Mouse (Mus musculus): ENCODE measurements around the gene Mybl2. TPM values are rescaled to one million over a fixed set of nuclear protein-coding genes. Genes with fewer than 3 reads are reported as not detected.
"Not testable (repeated sequence)": the region's sequence is repeated elsewhere in the genome, so short reads cannot be mapped to it uniquely, and the experiment has no call there.

Gene Mybl2
- total RNA-seq (2017) = 0.86 and 4.0 TPM in 2 replicates

GRCm38 (mm10) chr2:163054335-163054840, at the start of gene Mybl2:
Mybl2 (plus strand) TSS chr2:163054687.
- ATAC-seq (ENCODE audit: extremely low read depth, insufficient number of reproducible peaks, low FRiP score, poor library complexity, severe bottlenecking) = peak; percentile 97

DNA sequence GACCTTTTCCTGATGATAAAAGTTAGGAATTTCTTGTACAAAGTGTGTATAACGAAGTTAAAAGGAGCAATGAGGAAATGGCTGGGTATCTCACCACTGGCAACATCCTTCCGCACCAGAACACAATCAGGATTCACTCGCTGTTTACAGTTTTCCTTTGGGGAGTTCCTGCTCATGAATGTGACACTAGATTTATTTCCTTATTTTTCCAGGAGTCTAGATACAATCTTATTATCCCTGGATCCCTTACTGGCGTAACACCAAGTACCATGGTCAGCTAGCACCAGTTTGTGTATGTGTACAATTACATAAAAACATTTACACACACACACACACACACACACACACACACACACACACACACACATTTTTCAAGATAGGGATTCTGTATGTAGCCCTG, 47.2 kb upstream of the Mybl2 start:
- ATAC-seq (ENCODE audit: extremely low read depth, insufficient number of reproducible peaks, low FRiP score, poor library complexity, severe bottlenecking) = no peak

DNA sequence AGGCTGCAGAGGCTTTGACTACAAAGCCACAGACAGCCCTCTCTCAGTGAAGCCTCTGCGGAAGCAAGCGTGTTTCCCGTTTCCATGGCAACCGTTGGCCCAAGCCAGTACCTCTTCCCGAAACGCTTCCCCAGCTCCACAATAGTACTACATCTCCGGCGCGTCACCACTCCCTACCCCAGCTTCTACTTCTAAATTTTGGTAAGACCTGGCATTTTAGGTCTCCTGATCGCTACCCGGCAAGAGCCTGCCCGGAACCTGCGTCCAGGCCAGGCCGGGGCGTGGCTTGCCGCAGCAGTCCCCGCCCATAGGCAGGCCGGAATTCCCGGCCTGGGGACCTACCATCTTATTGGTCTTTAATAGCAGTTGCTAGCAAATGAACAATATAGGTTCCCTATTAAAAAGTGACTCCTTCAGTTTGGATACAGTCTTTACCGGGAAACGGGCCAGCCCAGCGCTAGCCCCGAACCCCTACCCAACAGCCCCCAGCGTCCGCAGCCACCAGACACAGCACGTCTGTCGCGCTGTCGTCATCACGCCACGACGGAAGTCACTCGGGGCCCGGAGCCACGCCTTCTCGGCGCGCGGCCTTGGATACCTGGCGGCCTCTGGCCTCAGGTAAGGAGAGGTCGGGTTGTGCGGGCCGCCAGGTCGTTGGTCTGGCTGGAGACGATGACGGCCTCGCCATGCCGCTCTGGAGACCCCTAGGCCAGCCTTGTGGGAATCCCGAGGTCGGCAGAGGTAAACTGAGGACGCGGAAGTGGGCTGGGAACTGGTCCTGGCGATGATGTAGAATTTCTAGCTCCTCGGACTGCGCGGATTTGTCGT, 37.4 kb upstream of the Mybl2 start, which contains the start of gene Ift52:
Gene Ift52, plus strand, starts transcription at position 439 of the 828 bp plus-strand sequence.
- peak; percentile 91 for ATAC-seq (ENCODE audit: extremely low read depth, insufficient number of reproducible peaks, low FRiP score, poor library complexity, severe bottlenecking)

- ATAC-seq (ENCODE audit: extremely low read depth, insufficient number of reproducible peaks, low FRiP score, poor library complexity, severe bottlenecking) = no peak
These were observed 23.2 kb upstream of the Mybl2 start for GRCm38 (mm10) chr2:163031289-163031688.

- ATAC-seq (ENCODE audit: extremely low read depth, insufficient number of reproducible peaks, low FRiP score, poor library complexity, severe bottlenecking) = no peak
These were observed 22.7 kb upstream of the Mybl2 start for GRCm38 (mm10) chr2:163031757-163032156.

DNA sequence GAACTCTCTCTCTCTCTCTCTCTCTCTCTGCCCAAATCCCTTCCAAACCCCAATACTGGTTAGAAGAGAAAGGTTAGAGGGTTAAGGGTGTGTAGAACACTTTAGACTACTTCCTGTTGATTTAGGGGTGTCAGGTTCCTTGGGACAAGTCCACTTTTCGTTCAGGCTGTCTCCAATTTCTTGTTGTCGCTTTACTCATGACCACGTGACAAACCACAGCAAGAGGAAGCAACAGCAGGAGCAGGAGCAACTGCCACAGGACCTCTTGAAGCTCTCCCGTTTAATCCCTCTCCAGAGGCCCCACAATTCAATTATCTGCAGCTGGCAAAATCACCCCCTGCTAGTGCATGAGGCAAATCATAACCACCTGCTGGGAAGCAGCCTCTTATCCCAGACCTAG, 21.9 kb upstream of the Mybl2 start:
- no peak for ATAC-seq (ENCODE audit: extremely low read depth, insufficient number of reproducible peaks, low FRiP score, poor library complexity, severe bottlenecking)

DNA sequence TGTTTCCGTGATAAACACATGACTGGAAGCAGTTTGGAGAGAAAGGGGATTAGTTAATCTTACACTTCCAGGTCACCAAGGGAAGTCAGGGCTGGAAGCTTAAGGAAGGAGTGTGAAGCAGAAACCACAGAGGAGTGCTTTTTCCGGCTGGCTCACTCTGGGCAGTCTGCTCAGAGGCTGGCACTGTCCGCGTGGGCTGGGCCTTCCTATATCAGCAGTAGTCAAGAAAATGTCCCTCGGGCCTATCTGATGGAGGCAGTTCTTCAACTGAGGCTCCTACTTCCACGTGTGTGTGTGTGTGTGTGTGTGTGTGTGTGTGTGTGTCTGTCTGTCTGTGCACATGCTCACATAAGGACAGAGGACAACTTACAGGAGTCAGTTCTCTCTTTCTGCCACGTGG, 14.5 kb upstream of the Mybl2 start:
- no peak for ATAC-seq (ENCODE audit: extremely low read depth, insufficient number of reproducible peaks, low FRiP score, poor library complexity, severe bottlenecking)

- ATAC-seq (ENCODE audit: extremely low read depth, insufficient number of reproducible peaks, low FRiP score, poor library complexity, severe bottlenecking) = peak; percentile 76
These were observed 6.4 kb upstream of the Mybl2 start for GRCm38 (mm10) chr2:163048125-163048524.

GRCm38 (mm10) chr2:163049116-163049515, 5.4 kb upstream of the Mybl2 start:
- no peak for ATAC-seq (ENCODE audit: extremely low read depth, insufficient number of reproducible peaks, low FRiP score, poor library complexity, severe bottlenecking)

DNA sequence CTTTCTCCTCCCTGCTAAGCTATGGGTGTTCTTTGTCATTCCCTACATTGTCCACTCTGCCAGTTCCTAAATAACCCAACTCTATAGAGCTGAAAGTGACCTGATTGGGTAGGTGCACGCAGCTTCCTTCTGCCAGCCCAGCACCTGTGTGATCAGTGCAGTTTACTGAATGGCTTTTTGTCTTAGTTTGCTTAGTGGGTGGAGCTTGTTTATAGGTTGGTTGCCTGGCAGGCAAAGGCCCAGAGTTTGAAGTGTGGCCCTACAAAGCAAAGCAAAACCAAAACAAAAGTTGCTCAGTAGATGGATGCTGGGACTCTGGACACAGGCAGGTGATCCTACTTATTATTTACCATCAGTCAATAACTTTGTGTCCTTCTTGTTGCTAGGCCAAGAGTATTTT, 2.8 kb upstream of the Mybl2 start:
- ATAC-seq (ENCODE audit: extremely low read depth, insufficient number of reproducible peaks, low FRiP score, poor library complexity, severe bottlenecking) = no peak

DNA sequence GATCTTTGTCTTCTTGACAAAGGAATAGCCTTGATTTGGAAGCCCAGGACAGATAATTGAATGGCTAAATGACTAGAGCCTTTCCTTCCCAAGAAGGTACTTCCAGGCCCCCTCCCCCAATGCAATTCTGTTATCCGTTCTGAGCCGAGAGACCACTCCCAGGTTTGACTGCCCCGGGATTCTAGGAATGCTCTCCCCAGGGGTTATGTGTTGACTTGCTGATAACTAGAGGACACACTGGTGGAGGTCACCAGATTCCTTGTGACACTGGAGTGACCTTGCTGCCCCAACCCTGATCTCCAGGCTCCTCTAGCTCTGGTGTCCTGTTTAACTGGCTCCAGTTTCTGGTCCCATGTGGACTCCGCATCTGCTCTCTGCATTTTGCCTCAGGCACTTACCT, 2.4 kb upstream of the Mybl2 start:
- no peak for ATAC-seq (ENCODE audit: extremely low read depth, insufficient number of reproducible peaks, low FRiP score, poor library complexity, severe bottlenecking)

- ATAC-seq (ENCODE audit: extremely low read depth, insufficient number of reproducible peaks, low FRiP score, poor library complexity, severe bottlenecking) = no peak
These were observed 1.7 kb upstream of the Mybl2 start for GRCm38 (mm10) chr2:163052826-163053225.

DNA sequence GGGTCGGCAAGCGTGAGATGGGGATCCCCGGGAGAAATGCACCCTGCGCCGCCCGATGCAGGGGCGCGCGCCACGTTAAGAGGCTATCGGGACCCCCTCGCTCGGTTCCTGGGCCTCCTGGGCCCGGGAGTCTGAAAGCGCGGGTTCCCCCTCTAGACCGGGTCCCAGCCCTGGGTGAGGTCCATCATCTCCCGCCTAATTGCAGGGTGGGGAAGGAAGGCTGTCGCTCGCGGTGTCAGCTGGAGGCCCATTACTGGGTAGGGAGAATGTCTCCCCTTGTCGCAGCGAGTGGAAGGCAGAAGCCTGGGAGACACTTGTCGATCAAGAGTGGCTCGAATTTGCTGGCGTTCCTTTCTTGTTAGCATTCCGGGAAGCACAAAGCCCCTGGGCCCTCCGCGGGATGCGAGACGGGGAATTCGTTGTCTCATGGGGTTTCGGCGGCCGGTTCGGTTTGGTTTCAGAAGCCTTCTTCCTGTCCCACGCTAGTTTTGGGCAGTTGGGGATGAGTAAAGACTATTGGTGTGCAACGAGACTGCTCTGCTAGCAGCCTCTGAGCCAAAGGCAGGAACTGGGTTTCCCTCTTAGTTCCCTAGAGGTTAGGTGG, 506 bp downstream of the Mybl2 start:
- ATAC-seq (ENCODE audit: extremely low read depth, insufficient number of reproducible peaks, low FRiP score, poor library complexity, severe bottlenecking) = no peak

DNA sequence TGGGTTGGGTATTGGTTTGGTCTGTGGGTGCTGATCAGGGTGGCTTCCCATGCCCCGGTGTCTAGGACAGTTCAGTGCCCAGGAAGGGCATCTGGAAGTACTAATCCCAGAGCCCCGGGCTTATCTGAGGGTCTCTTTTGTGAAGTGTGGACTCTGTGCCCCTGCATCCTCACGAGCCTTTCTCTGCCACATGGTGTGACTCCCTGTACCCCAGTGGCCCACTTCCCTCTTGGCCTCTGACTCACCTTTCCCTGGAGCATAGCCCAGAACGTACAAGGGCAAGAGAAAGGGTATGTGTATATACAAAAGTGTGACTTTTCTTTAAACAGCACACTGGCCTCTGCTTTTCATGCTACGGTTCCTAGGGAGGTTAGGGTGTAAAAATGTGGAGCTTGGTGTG, 1.2 kb downstream of the Mybl2 start:
- no peak for ATAC-seq (ENCODE audit: extremely low read depth, insufficient number of reproducible peaks, low FRiP score, poor library complexity, severe bottlenecking)

- ATAC-seq (ENCODE audit: extremely low read depth, insufficient number of reproducible peaks, low FRiP score, poor library complexity, severe bottlenecking) = no peak
These were observed 2.1 kb downstream of the Mybl2 start for GRCm38 (mm10) chr2:163056584-163056983.

GRCm38 (mm10) chr2:163058981-163059380, 4.5 kb downstream of the Mybl2 start:
- ATAC-seq (ENCODE audit: extremely low read depth, insufficient number of reproducible peaks, low FRiP score, poor library complexity, severe bottlenecking) = not testable (repeated sequence)

DNA sequence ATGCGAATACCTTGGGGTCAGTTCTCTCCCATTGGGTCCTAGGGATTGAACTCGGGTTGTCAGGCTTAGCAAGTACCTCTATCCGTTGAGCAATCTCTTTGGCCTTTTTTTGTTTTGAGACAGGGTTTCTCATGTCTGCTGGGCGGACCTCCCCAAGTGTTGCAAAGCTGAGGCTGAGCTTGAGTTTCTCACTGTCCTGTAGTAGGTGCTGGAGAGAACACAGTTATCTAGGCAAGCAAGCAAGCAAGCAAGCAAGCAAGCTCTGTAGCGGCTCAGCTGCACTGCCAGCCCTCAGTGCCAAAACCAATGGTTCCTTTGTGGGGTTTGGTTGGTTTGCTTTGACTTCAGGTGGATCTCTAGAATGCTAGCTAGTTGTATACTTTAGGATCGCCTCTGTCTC, 6.1 kb downstream of the Mybl2 start:
- ATAC-seq (ENCODE audit: extremely low read depth, insufficient number of reproducible peaks, low FRiP score, poor library complexity, severe bottlenecking) = no peak

- ATAC-seq (ENCODE audit: extremely low read depth, insufficient number of reproducible peaks, low FRiP score, poor library complexity, severe bottlenecking) = no peak
These were observed 7.0 kb downstream of the Mybl2 start for GRCm38 (mm10) chr2:163061203-163062118.

GRCm38 (mm10) chr2:163062119-163062508, 7.6 kb downstream of the Mybl2 start:
- no peak for ATAC-seq (ENCODE audit: extremely low read depth, insufficient number of reproducible peaks, low FRiP score, poor library complexity, severe bottlenecking)

Data from neutrophil, adult 5-6 weeks (primary cell).